Comparison of ENCODE assay signal across 9 mouse cellular contexts in the genomic region with DNA sequence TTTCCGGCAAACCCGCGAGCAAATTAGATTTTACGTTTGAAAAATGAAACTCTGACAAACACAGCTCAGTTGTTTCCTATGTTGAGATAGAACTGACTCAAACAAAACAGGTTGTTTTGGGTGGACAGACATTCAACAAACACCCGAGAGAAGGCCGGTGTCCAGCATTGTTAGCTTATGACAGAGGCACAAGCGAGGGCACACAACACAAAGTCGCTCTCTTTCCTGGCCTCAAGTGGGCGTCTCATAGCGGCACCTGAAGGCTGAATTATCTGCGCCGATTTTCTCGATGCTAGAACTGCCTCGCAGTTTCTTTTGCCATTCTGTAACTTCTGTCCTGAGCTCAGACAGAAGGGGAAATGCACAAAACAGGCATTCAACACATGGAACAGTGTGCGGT. TPM values are rescaled to one million over a fixed set of nuclear protein-coding genes. Genes with fewer than 3 reads are reported as not detected.
A peak's percentile ranks its signal among the peaks of the same experiment; 100 is the strongest.
DNase-seq lines count a peak whose midpoint lies in the region; ATAC-seq lines count a peak whose summit lies in the region.
"Had no signal": no experiment of that assay in that cellular context is flagged by ENCODE, and none has a peak within 500 bp of the region (broad histone marks: within the 10 kb centered on the region; RNA-seq: fewer than 3 reads in every experiment).

No protein-coding gene starts in this region.

- H3K4me3 ChIP-seq in megakaryocyte, embryonic 14.5 days (replicated peaks): peak overlapping the region; percentile 94
- H3K4me3 ChIP-seq in limb, embryonic 12.5 days (replicated peaks): peak overlapping the region; percentile 68
- peak overlapping the region; percentile 65 for H3K4me3 ChIP-seq in midbrain, embryonic 15.5 days
- H3K4me3 ChIP-seq: myocyte had no signal

- no peak overlapping the region for H3K27ac ChIP-seq in limb, embryonic 12.5 days
- no peak overlapping the region for H3K27ac ChIP-seq in midbrain, embryonic 15.5 days

- DNase-seq in embryo, embryonic 10.5 days (ENCODE audit: low spot score): peak; percentile 70
- DNase-seq in adipocyte (ENCODE audit: low spot score): no peak
- DNase-seq in gastrocnemius, postnatal 4 days (ENCODE audit: low spot score in 2 of 2): no peak

- ATAC-seq in megakaryocyte, adult 5-6 weeks (ENCODE audit: poor library complexity, severe bottlenecking): no peak
- peak; percentile 54; a peak in 3 of 4 replicates for ATAC-seq in hematopoietic stem cell, adult 5-6 weeks (replicated peaks in 1 of 2; ENCODE audit: insufficient read depth in 1 of 2, low FRiP score in 2 of 2, low TSS enrichment in 1 of 2, low read depth in 1 of 2, poor library complexity in 2 of 2, severe bottlenecking in 2 of 2)
- no peak for ATAC-seq in limb, embryonic 12.5 days (ENCODE audit: insufficient number of reproducible peaks, insufficient read depth, low FRiP score, low TSS enrichment, low read depth)
- ATAC-seq in midbrain, embryonic 15.5 days (replicated peaks): peak; percentile 38; the same call in 1 of the 2 replicates

- H3K9ac ChIP-seq in limb, embryonic 12.5 days (replicated peaks): no peak overlapping the region; the same call in 1 of the 2 replicates
- no peak overlapping the region for H3K9ac ChIP-seq in midbrain, embryonic 15.5 days

- no peaks in the 10 kb centered on the region for H3K36me3 ChIP-seq in megakaryocyte, embryonic 14.5 days (replicated peaks; ENCODE audit: low read length)
- no peaks in the 10 kb centered on the region for H3K36me3 ChIP-seq in limb, embryonic 12.5 days
- H3K36me3 ChIP-seq in midbrain, embryonic 15.5 days (replicated peaks): no peaks in the 10 kb centered on the region

- peaks cover 17% of the 10 kb centered on the region for H3K4me1 ChIP-seq in megakaryocyte, embryonic 14.5 days
- H3K4me1 ChIP-seq in limb, embryonic 12.5 days (replicated peaks): peaks cover 5% of the 10 kb centered on the region
- H3K4me1 ChIP-seq in midbrain, embryonic 15.5 days: peaks cover 18% of the 10 kb centered on the region

- 1% methylated on average over 15 of the region's 15 CpGs for WGBS in limb, embryonic 12.5 days
- WGBS in midbrain, embryonic 15.5 days: under 1% methylated on average over 15 of the region's 15 CpGs

- peaks cover 41% of the 10 kb centered on the region for H3K27me3 ChIP-seq in megakaryocyte, embryonic 14.5 days (replicated peaks)
- peaks cover 32% of the 10 kb centered on the region for H3K27me3 ChIP-seq in limb, embryonic 12.5 days
- peaks cover 23% of the 10 kb centered on the region for H3K27me3 ChIP-seq in midbrain, embryonic 15.5 days (replicated peaks)

- H3K9me3 ChIP-seq in megakaryocyte, embryonic 14.5 days: 0 out of 2 replicates have a peak, but pooled peaks cover 3% of the 10 kb centered on the region
- H3K9me3 ChIP-seq in limb, embryonic 12.5 days: no peaks in the 10 kb centered on the region
- no peaks in the 10 kb centered on the region for H3K9me3 ChIP-seq in midbrain, embryonic 15.5 days

- H3K4me2 ChIP-seq in limb, embryonic 12.5 days: peak overlapping the region; percentile 85
- H3K4me2 ChIP-seq in midbrain, embryonic 15.5 days: peak overlapping the region; percentile 96

RNA-seq across cellular contexts. Expression of a gene that starts 0.8 kb away (rescaled TPM):
- polyA plus RNA-seq in megakaryocyte, embryonic 14.5 days (2012; ENCODE audit: insufficient read depth, low replicate concordance): not detected in 2 replicates
- total RNA-seq in megakaryocyte, adult 5-6 weeks (2015): not detected in 2 replicates
- 0.04 TPM in 1 of 2 replicates, not detected in the other for total RNA-seq in megakaryocyte, adult 5-6 weeks (2017)
- total RNA-seq in hematopoietic stem cell, adult 5-6 weeks (2017): 17.5 and 21.3 TPM in 2 replicates
- polyA plus RNA-seq in limb, embryonic 12.5 days (2016; fragmentation: Nextera tagmentation; extraction: Ambion mirVana): 4.8 and 5.8 TPM in 2 replicates
- 7.6 and 7.9 TPM in 2 replicates for polyA plus RNA-seq in midbrain, embryonic 15.5 days (2015; fragmentation: Nextera tagmentation; extraction: Ambion mirVana)
- total RNA-seq in gastrocnemius, postnatal 4 days (2021): 1 to 10 TPM; 1.1 to 1.4 TPM

Comparison
In these comparisons a context has a peak if more than half of its experiments do, and no peak if none do; other contexts are left out.
1. ATAC-seq: peak in hematopoietic stem cell, adult 5-6 weeks (2 of 2) and midbrain, embryonic 15.5 days (single experiment); none in megakaryocyte, adult 5-6 weeks (single experiment) and limb, embryonic 12.5 days (single experiment).
2. Peak in every context shown above with its lines, with median percentiles within 50 percentile points of each other: H3K4me3 ChIP-seq.